Mouse (Mus musculus) urinary bladder, postnatal 14 days (tissue): Measurements from ENCODE around the gene Mcu.
A peak's percentile ranks its signal among the peaks of the same experiment; 100 is the strongest.

ENCODE experiments used
- DNase-seq: peaks from one replicate; pipeline ENCODE4 v3.0.0; 2021; ENCODE audit warnings: low spot score

Gene Mcu

GRCm38 (mm10) chr10:59537579-59537978 is 78.9 kb downstream of the Mcu start:
- DNase-seq = peak; percentile 41

GRCm38 (mm10) chr10:59532256-59532655 is 84.2 kb downstream of the Mcu start:
- DNase-seq = no peak

GRCm38 (mm10) chr10:59527819-59528218 is 88.7 kb downstream of the Mcu start:
- no peak for DNase-seq

- DNase-seq = no peak
These were observed 89.2 kb downstream of the Mcu start for GRCm38 (mm10) chr10:59527311-59527710.

- no peak for DNase-seq
These were observed 91.8 kb downstream of the Mcu start for GRCm38 (mm10) chr10:59524675-59525074.

- no peak for DNase-seq
These were observed 92.6 kb downstream of the Mcu start for GRCm38 (mm10) chr10:59523826-59524331.

- DNase-seq = no peak
These were observed 95.8 kb downstream of the Mcu start for GRCm38 (mm10) chr10:59520701-59521100.

- DNase-seq = no peak
These were observed 97.1 kb downstream of the Mcu start for GRCm38 (mm10) chr10:59519411-59519810.

GRCm38 (mm10) chr10:59517201-59517600 is 99.3 kb downstream of the Mcu start:
- DNase-seq = no peak

GRCm38 (mm10) chr10:59514739-59515464 is 101.6 kb downstream of the Mcu start:
- DNase-seq = no peak

- DNase-seq = no peak
These were observed 104.3 kb downstream of the Mcu start for GRCm38 (mm10) chr10:59512173-59512572.

- DNase-seq = no peak
These were observed 105.0 kb downstream of the Mcu start for GRCm38 (mm10) chr10:59511427-59511963.

GRCm38 (mm10) chr10:59510713-59511426 is 105.6 kb downstream of the Mcu start:
- DNase-seq = no peak

- no peak for DNase-seq
These were observed 107.3 kb downstream of the Mcu start for GRCm38 (mm10) chr10:59509197-59509596.

- no peak for DNase-seq
These were observed 109.8 kb downstream of the Mcu start for GRCm38 (mm10) chr10:59506711-59507110.

GRCm38 (mm10) chr10:59504291-59504690 is 112.2 kb downstream of the Mcu start:
- no peak for DNase-seq

- peak; percentile 56 for DNase-seq
These were observed 112.9 kb downstream of the Mcu start for GRCm38 (mm10) chr10:59503433-59504210.

- no peak for DNase-seq
These were observed 114.1 kb downstream of the Mcu start for GRCm38 (mm10) chr10:59502381-59502780.

GRCm38 (mm10) chr10:59501761-59502160 is 114.7 kb downstream of the Mcu start:
- DNase-seq = no peak

- DNase-seq = no peak
These were observed 116.3 kb downstream of the Mcu start for GRCm38 (mm10) chr10:59500225-59500624.

GRCm38 (mm10) chr10:59497019-59497418 is 119.5 kb downstream of the Mcu start:
- no peak for DNase-seq

GRCm38 (mm10) chr10:59494917-59495316 is 121.6 kb downstream of the Mcu start:
- DNase-seq = no peak
